Mouse (Mus musculus): ENCODE results near the gene Tmprss11e. TPM values are rescaled to one million over a fixed set of nuclear protein-coding genes. Genes with fewer than 3 reads are reported as not detected.

The Tmprss11e gene
- not detected for total RNA-seq (2021)
- long read RNA-seq, experiment 1 = 0 reads
- long read RNA-seq, experiment 2 = 0 reads

- no peak for DNase-seq
These were observed at the start of gene Tmprss11e for GRCm38 (mm10) chr5:86745715-86746114. Gene Tmprss11e (minus strand): TSS chr5:86745815.

- DNase-seq = no peak
These were observed 47.2 kb upstream of the Tmprss11e start for GRCm38 (mm10) chr5:86792807-86793206.

- DNase-seq = no peak
These were observed 46.6 kb upstream of the Tmprss11e start for GRCm38 (mm10) chr5:86792249-86792648.

- DNase-seq = no peak
These were observed 44.3 kb upstream of the Tmprss11e start for GRCm38 (mm10) chr5:86789954-86790353.

- DNase-seq = no peak
These were observed 41.2 kb upstream of the Tmprss11e start for GRCm38 (mm10) chr5:86786798-86787197.

- DNase-seq = no peak
These were observed 38.6 kb upstream of the Tmprss11e start for GRCm38 (mm10) chr5:86784205-86784604.

- DNase-seq = no peak
These were observed 37.4 kb upstream of the Tmprss11e start for GRCm38 (mm10) chr5:86783059-86783458.

- DNase-seq = no peak
These were observed 32.9 kb upstream of the Tmprss11e start for GRCm38 (mm10) chr5:86778471-86778870.

- peak; percentile 31 to 79 for DNase-seq
These were observed 31.3 kb upstream of the Tmprss11e start for GRCm38 (mm10) chr5:86776941-86777340.

- DNase-seq = no peak
These were observed 25.4 kb upstream of the Tmprss11e start for GRCm38 (mm10) chr5:86771010-86771409.

GRCm38 (mm10) chr5:86769015-86769658 lies 23.5 kb upstream of the Tmprss11e start:
- no peak for DNase-seq

- no peak for DNase-seq
These were observed 2.8 kb downstream of the Tmprss11e start for GRCm38 (mm10) chr5:86742796-86743195.

- DNase-seq = no peak
These were observed 4.5 kb downstream of the Tmprss11e start for GRCm38 (mm10) chr5:86741146-86741545.

- no peak for DNase-seq
These were observed 9.8 kb downstream of the Tmprss11e start for GRCm38 (mm10) chr5:86735808-86736207.

- no peak for DNase-seq
These were observed 15.0 kb downstream of the Tmprss11e start for GRCm38 (mm10) chr5:86730587-86730986.

GRCm38 (mm10) chr5:86728574-86728973 lies 17.0 kb downstream of the Tmprss11e start:
- no peak for DNase-seq

GRCm38 (mm10) chr5:86727033-86727432 lies 18.6 kb downstream of the Tmprss11e start:
- peak in 1 of 2 experiments; percentile 1 for DNase-seq

- DNase-seq = no peak
These were observed 20.6 kb downstream of the Tmprss11e start for GRCm38 (mm10) chr5:86725021-86725420.

GRCm38 (mm10) chr5:86722820-86723460 lies 22.7 kb downstream of the Tmprss11e start:
- no peak for DNase-seq

GRCm38 (mm10) chr5:86714967-86715366 lies 30.6 kb downstream of the Tmprss11e start:
- DNase-seq = no peak

GRCm38 (mm10) chr5:86704923-86705322 lies 40.7 kb downstream of the Tmprss11e start:
- no peak for DNase-seq

- peak; percentile 49 to 67 for DNase-seq
These were observed 60.9 kb downstream of the Tmprss11e start for GRCm38 (mm10) chr5:86684667-86685066.

GRCm38 (mm10) chr5:86676262-86676661 lies 69.4 kb downstream of the Tmprss11e start, which contains the start of gene Tmprss11b:
Gene Tmprss11b (minus strand): TSS chr5:86676362.
- DNase-seq = no peak

Data from adrenal gland, postnatal 36 days (tissue).